Mouse (Mus musculus): Measurements from ENCODE around the gene Senp1.

Senp1 gene

GRCm38 (mm10) chr15:98093121-98094011 is at the start of gene Senp1:
Senp1 (minus strand) TSS chr15:98093744.
- peak; percentile 94 for DNase-seq

DNA sequence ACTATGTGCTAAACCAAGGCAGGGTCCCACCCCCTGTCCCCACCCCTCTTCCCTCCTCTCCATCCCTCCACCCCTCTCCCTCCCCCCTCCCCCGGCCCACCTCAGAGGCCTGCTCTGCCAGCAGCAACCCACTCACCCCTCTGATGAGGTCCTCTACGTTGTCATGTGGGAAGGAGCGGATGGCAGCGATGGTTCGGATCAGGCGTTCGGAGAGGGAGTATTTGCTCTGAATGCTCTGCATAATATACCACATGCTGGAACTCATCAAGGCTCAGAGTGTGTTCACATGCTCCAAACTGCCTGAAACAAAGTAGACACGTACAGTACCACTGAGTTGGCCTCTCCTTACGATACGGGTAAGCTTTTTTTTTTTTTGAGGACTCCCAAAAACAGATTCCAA is 49.0 kb upstream of the Senp1 start:
- DNase-seq: no peak

GRCm38 (mm10) chr15:98140809-98141208 is 47.3 kb upstream of the Senp1 start:
- DNase-seq: no peak

DNA sequence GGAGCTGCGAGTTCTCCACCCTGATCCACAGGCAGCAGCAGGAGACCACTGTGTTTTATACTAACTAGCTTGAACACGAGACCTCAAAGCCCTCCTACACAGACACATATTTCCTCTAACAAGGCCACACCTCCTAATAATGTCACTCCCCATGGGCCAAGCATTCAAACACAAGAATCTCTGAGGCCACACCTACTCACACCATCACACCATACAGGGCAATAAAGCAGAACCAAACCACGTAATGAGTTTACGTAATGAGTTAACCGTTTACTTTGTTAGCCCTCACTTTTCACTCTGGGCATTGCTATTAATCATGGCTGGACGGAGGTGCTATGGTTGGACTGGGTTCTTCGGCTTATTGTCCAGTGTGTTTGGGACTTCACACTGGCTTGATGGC is 46.2 kb upstream of the Senp1 start:
- no peak for DNase-seq

GRCm38 (mm10) chr15:98136871-98137270 is 43.3 kb upstream of the Senp1 start:
- no peak for DNase-seq

DNA sequence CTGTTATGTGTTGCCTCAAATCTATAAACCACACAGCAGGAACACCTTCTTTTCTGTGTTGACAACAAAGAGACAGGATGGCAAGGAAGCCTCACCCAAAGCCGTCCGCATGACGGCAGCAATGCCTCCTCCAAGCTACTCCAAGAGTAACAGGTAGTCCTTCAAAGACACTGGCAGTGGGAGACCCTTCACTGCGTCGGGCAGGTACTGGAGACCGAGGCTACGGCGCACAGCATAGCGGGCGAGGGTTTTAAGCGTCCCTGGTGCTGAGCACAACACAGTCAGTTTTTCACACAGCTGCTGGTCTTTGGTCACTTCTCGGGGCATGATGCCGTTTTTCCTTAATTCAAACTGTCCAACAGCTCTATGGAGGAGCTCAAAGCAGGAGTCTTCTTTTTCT is 42.1 kb upstream of the Senp1 start:
- no peak for DNase-seq

DNA sequence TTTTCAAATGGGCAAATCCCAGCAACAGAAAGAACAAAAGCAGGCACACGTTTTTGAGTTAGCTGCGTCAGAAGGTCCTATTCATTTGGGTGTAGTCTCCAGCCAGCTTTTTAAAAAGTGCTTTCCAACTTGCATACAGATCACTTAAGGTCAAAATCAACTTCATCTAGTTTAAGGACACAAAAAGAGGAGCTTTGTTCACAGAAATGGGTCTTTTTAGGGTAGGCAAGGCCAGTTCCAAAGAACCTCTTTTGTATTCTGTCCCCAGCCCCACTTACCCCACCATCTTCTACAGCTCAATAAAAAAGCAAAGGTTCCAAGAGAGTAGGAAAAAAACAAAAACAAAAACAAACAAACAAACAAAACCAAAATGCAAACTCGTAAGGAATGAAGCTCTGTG is 41.1 kb upstream of the Senp1 start:
- DNase-seq: no peak

DNA sequence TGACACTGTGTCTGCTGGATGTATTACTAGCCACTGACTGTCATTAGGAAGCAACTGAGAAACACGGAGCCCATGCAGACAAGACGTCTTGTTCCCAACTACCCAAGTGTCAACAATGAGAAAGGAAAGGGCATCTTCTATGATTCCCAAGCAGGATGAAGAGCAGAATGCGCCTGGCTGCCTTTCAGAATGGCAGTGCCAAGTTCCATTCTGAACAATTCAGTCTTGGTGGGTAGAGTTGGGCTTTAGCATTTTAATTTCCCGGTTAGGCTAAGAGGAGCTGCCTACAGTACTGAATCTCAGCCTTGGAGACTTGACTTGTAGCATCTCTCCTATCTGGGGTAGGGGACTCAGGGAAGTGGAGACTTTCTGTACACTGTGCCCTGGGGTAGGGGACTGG is 40.5 kb upstream of the Senp1 start:
- DNase-seq: peak; percentile 28 to 40

GRCm38 (mm10) chr15:98133471-98133870 is 39.9 kb upstream of the Senp1 start:
- DNase-seq: peak in 1 of 2 experiments; percentile 32

- DNase-seq: no peak
Observed at GRCm38 (mm10) chr15:98131942-98132655, 38.6 kb upstream of the Senp1 start.

DNA sequence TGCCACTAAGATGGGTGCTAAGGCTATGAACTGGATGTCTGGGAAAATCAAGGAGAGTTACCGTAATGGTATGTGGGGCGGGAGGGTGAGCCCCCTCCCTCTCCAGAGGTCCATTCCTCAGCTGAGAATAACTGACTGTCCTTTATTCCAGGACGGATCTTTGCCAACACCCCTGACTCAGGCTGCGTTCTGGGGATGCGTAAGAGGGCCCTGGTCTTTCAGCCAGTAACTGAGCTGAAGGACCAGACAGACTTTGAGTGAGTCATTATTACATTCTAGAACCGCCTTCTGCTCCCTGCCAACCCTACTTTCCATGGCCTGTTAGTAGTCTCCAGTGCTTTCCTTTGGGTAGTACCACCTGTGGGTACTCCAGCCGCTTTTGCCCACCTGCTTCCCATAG is 37.9 kb upstream of the Senp1 start:
- no peak for DNase-seq

GRCm38 (mm10) chr15:98131001-98131400 is 37.5 kb upstream of the Senp1 start:
- DNase-seq: no peak

GRCm38 (mm10) chr15:98120831-98121230 is 27.3 kb upstream of the Senp1 start:
- no peak for DNase-seq

DNA sequence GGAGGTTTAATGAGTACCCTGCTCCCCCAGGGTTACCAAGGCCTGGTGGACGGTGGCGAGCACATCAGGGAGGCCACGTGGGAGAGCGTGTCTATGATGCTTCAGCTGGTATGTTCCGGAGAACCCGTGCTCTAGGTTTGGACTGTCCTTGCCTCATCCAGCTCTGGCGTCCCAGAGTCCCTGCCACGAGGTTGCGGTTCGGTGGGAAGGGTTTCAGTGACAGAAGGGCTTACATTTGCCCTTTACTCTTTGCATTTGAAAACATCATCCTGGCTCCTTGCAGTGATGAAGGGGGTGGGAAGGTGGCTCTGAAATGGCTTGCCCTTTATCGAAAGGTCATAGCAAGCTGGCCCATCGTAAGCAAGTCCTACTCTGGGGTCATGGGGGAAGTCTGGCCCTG is 25.8 kb upstream of the Senp1 start:
- DNase-seq: no peak

- no peak for DNase-seq
Observed at GRCm38 (mm10) chr15:98116287-98116686, 22.7 kb upstream of the Senp1 start.

GRCm38 (mm10) chr15:98115779-98116163 is 22.2 kb upstream of the Senp1 start:
- DNase-seq: no peak

GRCm38 (mm10) chr15:98114852-98115778 is 21.6 kb upstream of the Senp1 start:
- no peak for DNase-seq

DNA sequence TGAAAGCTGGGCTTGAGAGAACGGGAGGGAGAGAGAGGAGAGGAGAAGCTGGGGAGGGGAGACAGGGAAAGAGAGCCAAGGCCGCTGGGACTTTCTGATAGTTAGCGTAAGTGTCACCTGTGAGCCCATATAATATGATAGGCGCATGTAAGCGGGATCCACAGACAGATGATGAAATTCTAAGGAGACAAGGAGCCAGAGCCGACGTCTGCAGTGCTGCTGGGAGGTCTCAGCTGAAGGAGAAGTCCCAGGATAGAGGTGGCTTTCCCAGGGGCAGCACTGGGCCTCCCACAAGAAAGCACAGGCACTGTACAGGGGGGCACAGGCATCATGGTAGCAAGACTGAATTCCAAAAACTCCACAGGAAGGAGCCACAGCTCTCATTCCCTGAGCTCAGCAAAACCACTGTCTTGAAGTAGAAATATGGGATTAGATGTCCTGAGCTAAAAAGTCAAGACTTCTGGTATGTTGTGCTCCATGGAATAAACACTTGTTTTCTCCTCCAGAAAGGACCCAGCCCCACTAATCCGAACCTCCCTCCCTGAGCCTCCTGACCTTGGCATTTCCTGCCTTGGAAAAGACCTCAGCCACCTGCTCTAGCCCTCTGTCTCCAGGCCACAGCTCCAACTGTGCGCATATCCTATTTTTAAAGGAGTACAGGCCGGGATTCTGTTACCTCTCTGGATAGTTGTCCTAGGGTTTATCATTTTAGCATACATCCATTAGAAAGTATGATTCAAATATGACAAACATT is 20.7 kb upstream of the Senp1 start:
- peak in 1 of 2 experiments; percentile 18 for DNase-seq

GRCm38 (mm10) chr15:98111791-98112190 is 18.2 kb upstream of the Senp1 start:
- DNase-seq: no peak

DNA sequence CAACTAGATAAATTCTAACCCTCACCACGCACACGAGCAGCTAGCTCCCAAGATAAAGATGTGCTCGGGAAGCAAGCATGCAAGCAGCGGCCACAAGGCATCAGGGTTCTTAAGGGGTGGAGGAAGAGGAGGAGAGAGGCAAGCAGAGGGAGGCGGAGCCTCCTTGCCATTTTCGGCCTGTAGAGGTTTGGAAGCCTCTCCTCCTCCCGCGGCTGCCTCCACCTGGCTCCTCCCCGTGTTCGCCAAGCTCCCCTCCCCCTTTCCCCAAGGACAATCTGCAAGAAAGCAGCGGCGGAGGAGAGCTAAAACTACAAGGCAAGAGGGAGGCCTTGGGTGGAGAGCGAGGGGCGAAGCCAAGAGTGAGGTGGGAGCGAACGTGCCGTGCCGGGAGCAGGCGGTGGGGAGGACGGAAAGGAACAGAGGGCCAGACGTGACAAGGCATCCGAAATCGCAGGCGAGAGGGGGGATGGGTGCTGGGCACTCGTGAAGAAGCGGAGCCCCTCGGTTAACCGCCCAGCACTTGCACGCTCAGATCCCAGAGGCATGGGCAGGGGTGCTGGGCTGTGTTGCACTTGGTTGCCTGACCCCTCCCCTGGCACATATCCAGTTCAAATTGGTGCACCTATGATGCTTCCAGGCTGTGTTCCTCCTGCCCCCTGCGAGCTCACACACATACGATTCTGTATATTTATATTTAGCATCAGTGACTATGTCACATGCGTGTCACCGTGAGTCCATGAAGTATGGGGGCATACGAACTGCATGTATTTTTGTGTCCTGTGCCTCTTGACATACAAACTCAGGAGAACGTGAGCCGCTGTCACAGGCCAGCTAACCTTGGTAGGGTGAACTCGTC is 15.0 kb upstream of the Senp1 start:
- peak; percentile 91 to 94 for DNase-seq

- DNase-seq: no peak
Observed at GRCm38 (mm10) chr15:98107703-98108296, 14.3 kb upstream of the Senp1 start.

Measured in cerebellum, postnatal 10 days (tissue).